Mouse (Mus musculus): ENCODE results near the gene Pip4k2a.

Pip4k2a gene

GRCm38 (mm10) chr2:18956424-18956823, 41.5 kb downstream of the Pip4k2a start:
- in situ Hi-C loops (cut with MboI) = no loop called here

GRCm38 (mm10) chr2:18955671-18956070, 42.3 kb downstream of the Pip4k2a start:
- in situ Hi-C loops (cut with MboI) = no loop called here

GRCm38 (mm10) chr2:18955022-18955421, 42.9 kb downstream of the Pip4k2a start:
- in situ Hi-C loops (cut with MboI) = no loop called here

- in situ Hi-C loops (cut with MboI) = no loop called here
These were observed 43.5 kb downstream of the Pip4k2a start for GRCm38 (mm10) chr2:18954422-18954821.

- in situ Hi-C loops (cut with MboI) = no loop called here
These were observed 45.7 kb downstream of the Pip4k2a start for GRCm38 (mm10) chr2:18952102-18952673.

- in situ Hi-C loops (cut with MboI) = no loop called here
These were observed 47.2 kb downstream of the Pip4k2a start for GRCm38 (mm10) chr2:18950758-18951157.

- in situ Hi-C loops (cut with MboI) = no loop called here
These were observed 49.2 kb downstream of the Pip4k2a start for GRCm38 (mm10) chr2:18948741-18949140.

GRCm38 (mm10) chr2:18947669-18948459, 50.1 kb downstream of the Pip4k2a start:
- in situ Hi-C loops (cut with MboI) = no loop called here

GRCm38 (mm10) chr2:18945438-18945837, 52.5 kb downstream of the Pip4k2a start:
- in situ Hi-C loops (cut with MboI) = no loop called here

- in situ Hi-C loops (cut with MboI) = no loop called here
These were observed 54.0 kb downstream of the Pip4k2a start for GRCm38 (mm10) chr2:18943930-18944329.

- in situ Hi-C loops (cut with MboI) = no loop called here
These were observed 54.6 kb downstream of the Pip4k2a start for GRCm38 (mm10) chr2:18943366-18943765.

GRCm38 (mm10) chr2:18940693-18941270, 57.1 kb downstream of the Pip4k2a start:
- in situ Hi-C loops (cut with MboI) = no loop called here

- in situ Hi-C loops (cut with MboI) = no loop called here
These were observed 59.0 kb downstream of the Pip4k2a start for GRCm38 (mm10) chr2:18938923-18939329.

GRCm38 (mm10) chr2:18938232-18938631, 59.7 kb downstream of the Pip4k2a start:
- in situ Hi-C loops (cut with MboI) = no loop called here

GRCm38 (mm10) chr2:18937611-18938010, 60.3 kb downstream of the Pip4k2a start:
- in situ Hi-C loops (cut with MboI) = no loop called here

- in situ Hi-C loops (cut with MboI) = no loop called here
These were observed 61.5 kb downstream of the Pip4k2a start for GRCm38 (mm10) chr2:18936446-18936845.

GRCm38 (mm10) chr2:18935581-18936027, 62.3 kb downstream of the Pip4k2a start:
- in situ Hi-C loops (cut with MboI) = no loop called here

- in situ Hi-C loops (cut with MboI) = no loop called here
These were observed 63.8 kb downstream of the Pip4k2a start for GRCm38 (mm10) chr2:18934131-18934530.

GRCm38 (mm10) chr2:18933418-18933817, 64.5 kb downstream of the Pip4k2a start:
- in situ Hi-C loops (cut with MboI) = no loop called here

GRCm38 (mm10) chr2:18930318-18931060, 67.4 kb downstream of the Pip4k2a start:
- in situ Hi-C loops (cut with MboI) = no loop called here

- in situ Hi-C loops (cut with MboI) = no loop called here
These were observed 69.2 kb downstream of the Pip4k2a start for GRCm38 (mm10) chr2:18928597-18929257.

GRCm38 (mm10) chr2:18928196-18928595, 69.7 kb downstream of the Pip4k2a start:
- in situ Hi-C loops (cut with MboI) = no loop called here

Measured in mature B cell (primary cell).